7 mouse cellular contexts compared by ENCODE assay signal in the genomic region with DNA sequence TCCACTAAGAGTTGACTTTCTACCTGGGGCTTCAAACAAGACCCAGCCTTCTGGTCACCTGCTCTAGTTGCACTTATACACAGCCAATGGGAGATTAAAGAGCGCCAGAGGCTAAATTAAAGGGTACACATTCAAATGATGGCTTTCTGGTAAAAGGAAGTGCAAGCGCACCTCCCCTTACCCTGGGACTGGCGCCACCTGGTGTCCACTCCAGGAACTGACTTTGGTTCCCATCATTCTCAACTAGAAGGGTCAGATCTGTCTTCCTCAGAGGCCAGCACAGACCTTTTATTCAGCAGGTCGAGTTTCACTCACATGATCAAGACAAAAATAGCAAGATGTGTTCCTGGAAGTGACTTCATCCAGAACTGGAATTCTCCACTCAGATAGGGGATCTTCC.
DNase-seq lines count a peak whose midpoint lies in the region; ATAC-seq lines count a peak whose summit lies in the region.

No protein-coding gene starts in this region.

- peak; percentile 66; the same call in 1 of the 2 replicates for ATAC-seq in megakaryocyte, adult 5-6 weeks (ENCODE audit: poor library complexity, severe bottlenecking)

- intact Hi-C loops in left cerebral cortex, postnatal 10 days (cut with DNase I): no loop called here
- intact Hi-C loops in heart, postnatal 14 days (cut with DNase I): loop anchor here (5.0 kb wide), 1 partner anchor 53 kb away; no protein-coding TSS in a partner anchor

- DNase-seq in left cerebral cortex, adult 18-20 months (ENCODE audit: low spot score in 2 of 2): peak; percentile 35 to 73
- no peak for DNase-seq in left cerebral cortex, postnatal 10 days (ENCODE audit: extremely low spot score in 1 of 2, low spot score in 2 of 2)
- peak; percentile 72 for DNase-seq in R1 (ENCODE audit: low read depth, low spot score)
- peak; percentile 27 for DNase-seq in cerebellum, adult 8-10 months
- DNase-seq in heart, postnatal 14 days: peak; percentile 57 to 74
- DNase-seq in testis, postnatal 10 days (ENCODE audit: low spot score): peak; percentile 85

Comparison
In these comparisons a context has a peak if more than half of its experiments do, and no peak if none do; other contexts are left out.
1. DNase-seq: peak in left cerebral cortex, adult 18-20 months (2 of 2), R1 (single experiment), cerebellum, adult 8-10 months (single experiment), heart, postnatal 14 days (2 of 2) and testis, postnatal 10 days (single experiment); none in left cerebral cortex, postnatal 10 days (0 of 2).